Mouse (Mus musculus): ENCODE data around the gene Nos1ap. TPM values are rescaled to one million over a fixed set of nuclear protein-coding genes. Genes with fewer than 3 reads are reported as not detected.

The Nos1ap gene
- polyA plus RNA-seq, 1 experiment: 18.5 TPM

DNA sequence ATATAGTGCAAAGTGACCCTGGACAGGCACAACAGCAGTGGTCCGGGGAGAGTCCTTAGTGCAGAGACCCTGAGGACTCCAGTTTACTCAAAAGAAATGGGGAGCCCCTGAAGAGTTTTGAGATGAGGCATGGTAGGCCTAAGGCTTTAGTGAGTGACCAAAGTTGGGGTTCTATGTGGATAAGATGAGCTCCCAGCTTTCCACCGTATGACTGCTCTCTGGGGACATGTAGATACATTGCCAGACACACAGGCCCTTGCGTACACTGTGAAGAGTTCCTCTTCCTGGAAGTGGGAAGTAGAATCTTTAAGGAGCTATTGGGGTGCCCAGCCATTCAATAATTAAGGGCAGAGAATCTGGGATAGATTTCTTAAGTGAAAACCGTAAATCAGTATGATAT lies 90.2 kb downstream of the Nos1ap start:
- no peak for DNase-seq (ENCODE audit: low read depth)
- TF ChIP-seq CTCF (IDR thresholded peaks at IDR 0.05; ENCODE audit: borderline replicate concordance, extremely low read depth, insufficient read depth, insufficient read length) (no peak), POLR2A (IDR thresholded peaks at IDR 0.05; ENCODE audit: borderline replicate concordance, extremely low read depth, insufficient read depth, insufficient read length, poor library complexity, severe bottlenecking) (no peak)

DNA sequence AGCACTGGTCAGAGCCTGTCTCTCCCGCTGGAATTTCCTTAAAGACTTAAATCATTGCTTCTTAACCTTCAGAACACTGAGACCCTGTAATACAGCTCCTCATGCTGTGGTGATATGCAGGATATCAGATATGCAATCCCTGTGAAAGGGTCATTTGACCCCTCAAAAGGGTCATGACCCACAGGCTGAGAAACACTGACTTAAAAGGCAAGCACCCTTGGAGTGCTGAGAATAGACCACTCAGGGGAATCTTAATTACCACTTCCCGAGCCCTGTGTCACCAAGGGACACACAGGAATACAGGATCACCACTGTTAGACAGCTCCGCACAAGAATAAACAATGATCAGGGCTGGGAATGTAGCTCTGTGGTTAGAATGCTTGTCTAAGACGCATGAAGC lies 91.0 kb downstream of the Nos1ap start:
- no peak for DNase-seq (ENCODE audit: low read depth)
- TF ChIP-seq POLR2A (IDR thresholded peaks at IDR 0.05; ENCODE audit: borderline replicate concordance, extremely low read depth, insufficient read depth, insufficient read length, poor library complexity, severe bottlenecking) (no peak), CTCF (IDR thresholded peaks at IDR 0.05; ENCODE audit: borderline replicate concordance, extremely low read depth, insufficient read depth, insufficient read length) (no peak)

DNA sequence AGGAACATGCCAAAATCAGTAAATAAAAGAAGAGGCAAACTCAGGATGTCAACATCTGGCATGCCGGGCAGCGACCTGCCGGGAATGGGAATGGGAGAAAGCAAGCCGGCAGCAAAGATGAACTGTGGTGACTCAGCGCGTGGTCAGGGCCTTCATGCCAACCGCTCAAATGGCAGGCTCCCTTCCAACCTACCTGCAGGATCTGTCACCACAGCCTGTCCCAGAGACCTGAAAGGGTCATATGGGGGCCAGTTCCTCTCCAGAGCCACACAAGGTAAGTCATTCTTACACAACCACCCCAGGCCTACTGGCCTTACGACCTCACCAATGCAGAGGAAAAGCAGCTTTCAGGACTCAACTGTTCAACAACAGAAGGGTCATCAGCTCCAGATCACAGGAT lies 93.4 kb downstream of the Nos1ap start:
- DNase-seq (ENCODE audit: low read depth): no peak

DNA sequence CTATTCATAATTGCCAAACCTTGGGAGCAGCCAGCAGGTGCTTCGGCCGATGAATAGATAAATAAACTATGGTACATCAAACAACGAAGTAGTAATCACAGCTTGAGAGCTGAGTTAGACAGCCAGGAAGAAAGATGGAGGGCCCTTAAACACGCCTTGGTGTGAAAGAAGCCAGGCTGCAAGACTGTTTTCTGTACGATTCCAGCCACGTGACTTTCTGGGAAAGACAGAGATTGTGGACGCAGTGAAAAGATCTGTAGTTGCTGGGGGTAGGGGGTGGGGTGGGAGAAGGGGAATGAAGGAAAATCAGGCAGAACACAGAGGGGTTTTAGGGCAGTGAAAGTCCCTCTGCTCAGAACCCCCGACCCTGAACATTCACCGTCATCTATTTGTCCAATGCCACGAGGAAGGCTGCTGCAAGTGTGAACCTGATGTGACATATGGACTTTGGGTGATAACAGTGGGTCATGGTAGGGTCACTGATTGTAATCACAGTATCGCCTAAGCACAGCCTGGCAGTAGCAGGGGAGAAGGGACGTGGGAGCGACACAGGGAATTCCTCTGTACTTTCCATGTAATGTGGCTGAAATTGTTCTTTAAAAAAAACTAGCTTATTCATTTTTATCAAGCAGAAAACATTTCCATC lies 94.0 kb downstream of the Nos1ap start:
- no peak for TF ChIP-seq POLR2A (IDR thresholded peaks at IDR 0.05; ENCODE audit: borderline replicate concordance, extremely low read depth, insufficient read depth, insufficient read length, poor library complexity, severe bottlenecking)
- no peak for TF ChIP-seq CTCF (IDR thresholded peaks at IDR 0.05; ENCODE audit: borderline replicate concordance, extremely low read depth, insufficient read depth, insufficient read length)
- DNase-seq (ENCODE audit: low read depth): no peak

More for the DNA sequence above, 93.4 kb downstream of the Nos1ap start:
- TF ChIP-seq POLR2A (IDR thresholded peaks at IDR 0.05; ENCODE audit: borderline replicate concordance, extremely low read depth, insufficient read depth, insufficient read length, poor library complexity, severe bottlenecking): no peak
- TF ChIP-seq CTCF (IDR thresholded peaks at IDR 0.05; ENCODE audit: borderline replicate concordance, extremely low read depth, insufficient read depth, insufficient read length): no peak

DNA sequence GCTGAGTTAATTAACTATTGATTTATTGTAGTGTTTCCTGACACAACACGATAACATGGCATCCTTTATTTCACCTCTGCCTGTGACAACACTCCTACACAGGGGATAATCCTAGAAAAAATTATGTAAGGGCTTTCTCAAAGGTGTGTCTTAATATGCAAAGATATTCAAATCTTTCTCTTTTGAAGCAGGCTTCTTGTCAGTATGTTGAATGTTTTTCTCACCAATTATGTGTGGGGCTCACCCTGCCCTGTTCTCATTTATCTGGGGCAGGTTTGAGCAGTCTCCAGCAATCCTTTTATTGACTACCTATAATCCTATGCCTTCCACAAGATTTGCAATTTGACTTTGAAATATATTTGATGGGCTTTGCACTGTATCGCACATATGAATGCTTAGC lies 97.1 kb downstream of the Nos1ap start:
- TF ChIP-seq CTCF (IDR thresholded peaks at IDR 0.05; ENCODE audit: borderline replicate concordance, extremely low read depth, insufficient read depth, insufficient read length) (no peak), POLR2A (IDR thresholded peaks at IDR 0.05; ENCODE audit: borderline replicate concordance, extremely low read depth, insufficient read depth, insufficient read length, poor library complexity, severe bottlenecking) (no peak)

DNA sequence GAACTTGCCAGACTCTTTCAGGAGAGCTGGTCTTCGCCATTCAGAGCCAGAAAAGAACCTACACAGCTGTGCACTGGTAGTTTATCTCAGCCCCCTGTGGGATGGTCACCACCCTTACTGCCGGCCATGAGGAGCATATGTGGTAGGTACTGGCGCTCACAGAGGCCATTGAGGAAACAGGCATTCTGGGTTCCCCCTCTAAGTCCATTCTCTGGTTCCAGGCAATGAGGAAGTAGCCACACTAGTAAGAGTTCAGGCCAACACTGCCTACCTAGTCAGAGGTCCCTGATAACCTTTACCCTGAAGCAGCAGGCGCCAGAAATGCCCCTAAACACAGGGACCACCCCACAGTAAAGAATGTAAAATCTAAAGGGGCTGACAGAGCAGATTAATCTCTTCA lies 97.6 kb downstream of the Nos1ap start:
- TF ChIP-seq CTCF (IDR thresholded peaks at IDR 0.05; ENCODE audit: borderline replicate concordance, extremely low read depth, insufficient read depth, insufficient read length): no peak
- TF ChIP-seq POLR2A (IDR thresholded peaks at IDR 0.05; ENCODE audit: borderline replicate concordance, extremely low read depth, insufficient read depth, insufficient read length, poor library complexity, severe bottlenecking): no peak
- no peak for DNase-seq (ENCODE audit: low read depth)

More for the DNA sequence above, 97.1 kb downstream of the Nos1ap start:
- no peak for DNase-seq (ENCODE audit: low read depth)

DNA sequence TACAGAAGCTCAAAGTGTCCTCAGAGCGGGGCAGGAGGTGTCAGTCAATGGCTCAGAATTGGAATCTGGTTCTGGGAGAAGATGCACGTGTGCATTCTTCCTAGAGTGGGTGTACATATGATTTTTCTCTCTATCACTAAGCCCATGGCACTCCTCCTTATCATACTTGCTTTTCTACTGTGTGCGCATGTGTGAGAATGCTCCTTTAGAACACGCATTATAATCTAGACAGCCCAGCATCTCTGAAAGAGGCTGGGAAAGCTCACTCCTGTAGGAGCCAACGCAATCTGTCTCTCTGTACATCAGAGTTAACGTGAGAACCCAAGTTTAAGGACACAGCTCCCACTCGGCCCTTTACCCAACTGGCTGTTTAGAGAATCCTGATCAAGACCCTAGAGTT lies 99.7 kb downstream of the Nos1ap start:
- no peak for DNase-seq (ENCODE audit: low read depth)
- TF ChIP-seq POLR2A (IDR thresholded peaks at IDR 0.05; ENCODE audit: borderline replicate concordance, extremely low read depth, insufficient read depth, insufficient read length, poor library complexity, severe bottlenecking) (no peak), CTCF (IDR thresholded peaks at IDR 0.05; ENCODE audit: borderline replicate concordance, extremely low read depth, insufficient read depth, insufficient read length) (no peak)

DNA sequence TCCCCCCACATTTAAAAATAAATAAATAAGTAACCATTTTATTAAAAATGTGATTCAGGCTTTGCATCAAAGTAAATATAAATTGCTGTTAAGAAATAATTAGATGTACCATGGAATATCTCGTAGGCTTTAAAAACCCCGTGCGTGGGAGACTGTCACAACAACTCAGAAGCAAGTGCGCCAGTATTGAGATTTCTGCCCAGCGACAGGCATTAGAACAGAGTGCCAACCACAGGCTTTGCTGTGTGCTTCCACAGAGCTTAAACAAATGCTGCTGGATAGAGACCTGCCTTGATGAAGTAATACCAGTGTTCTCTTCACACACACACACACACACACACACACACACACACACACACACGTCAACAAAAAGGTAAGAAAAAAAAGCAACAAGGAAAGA lies 100.2 kb downstream of the Nos1ap start:
- TF ChIP-seq CTCF (IDR thresholded peaks at IDR 0.05; ENCODE audit: borderline replicate concordance, extremely low read depth, insufficient read depth, insufficient read length): no peak
- TF ChIP-seq POLR2A (IDR thresholded peaks at IDR 0.05; ENCODE audit: borderline replicate concordance, extremely low read depth, insufficient read depth, insufficient read length, poor library complexity, severe bottlenecking): no peak
- DNase-seq (ENCODE audit: low read depth): peak; percentile 59

DNA sequence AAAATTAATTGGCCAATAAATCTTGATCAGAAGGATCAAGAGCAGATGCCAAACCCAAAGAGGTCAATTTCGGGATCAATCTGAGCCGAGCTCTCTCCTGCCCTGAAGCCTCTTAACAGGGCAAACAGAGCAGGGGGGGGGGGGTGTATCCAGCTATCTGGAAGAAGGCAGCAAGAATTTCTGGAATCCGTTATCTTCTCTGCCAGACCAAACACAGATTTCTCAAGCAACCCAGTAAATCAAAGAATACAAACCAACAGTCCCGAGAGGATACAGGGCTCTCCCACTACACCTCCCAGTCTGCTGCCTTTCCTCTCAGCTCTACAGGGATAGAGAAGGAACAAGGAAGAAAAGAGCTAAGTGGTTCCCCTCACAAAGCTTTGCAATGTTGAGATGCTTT lies 104.5 kb downstream of the Nos1ap start:
- no peak for TF ChIP-seq CTCF (IDR thresholded peaks at IDR 0.05; ENCODE audit: borderline replicate concordance, extremely low read depth, insufficient read depth, insufficient read length)
- TF ChIP-seq POLR2A (IDR thresholded peaks at IDR 0.05; ENCODE audit: borderline replicate concordance, extremely low read depth, insufficient read depth, insufficient read length, poor library complexity, severe bottlenecking): no peak
- DNase-seq (ENCODE audit: low read depth): no peak

DNA sequence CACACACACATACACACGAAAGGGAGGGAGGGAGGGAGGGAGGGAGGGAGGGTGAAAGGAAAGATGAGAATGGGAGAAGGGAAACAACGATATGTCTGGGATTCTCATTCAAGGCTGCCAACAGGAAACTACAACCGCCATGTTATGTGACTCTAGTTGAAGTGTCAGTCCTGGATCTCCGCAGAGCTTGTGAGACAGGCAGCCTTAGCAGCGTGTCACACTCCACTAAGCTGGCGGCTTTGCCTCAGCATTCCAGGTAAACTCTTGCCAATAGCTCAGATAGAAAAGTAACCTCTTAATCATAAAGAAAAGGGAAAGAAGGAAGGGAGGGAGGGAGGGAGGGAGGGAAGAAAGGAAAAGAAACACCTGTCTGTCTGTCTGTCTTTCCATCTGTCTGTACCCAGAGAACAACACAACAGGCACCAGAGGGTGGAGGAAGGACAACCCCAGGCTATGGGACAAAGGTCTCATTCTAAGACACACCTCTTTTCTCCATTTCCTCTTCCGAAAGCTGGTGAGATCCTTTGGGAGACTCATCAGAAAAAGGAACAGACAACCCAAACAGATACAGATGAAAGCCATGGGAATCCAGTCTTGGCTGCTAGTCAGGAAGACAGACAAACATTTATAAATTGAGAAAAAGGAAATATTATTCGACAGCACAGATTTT lies 107.3 kb downstream of the Nos1ap start:
- no peak for TF ChIP-seq POLR2A (IDR thresholded peaks at IDR 0.05; ENCODE audit: borderline replicate concordance, extremely low read depth, insufficient read depth, insufficient read length, poor library complexity, severe bottlenecking)
- no peak for TF ChIP-seq CTCF (IDR thresholded peaks at IDR 0.05; ENCODE audit: borderline replicate concordance, extremely low read depth, insufficient read depth, insufficient read length)
- DNase-seq (ENCODE audit: low read depth): peak; percentile 53

DNA sequence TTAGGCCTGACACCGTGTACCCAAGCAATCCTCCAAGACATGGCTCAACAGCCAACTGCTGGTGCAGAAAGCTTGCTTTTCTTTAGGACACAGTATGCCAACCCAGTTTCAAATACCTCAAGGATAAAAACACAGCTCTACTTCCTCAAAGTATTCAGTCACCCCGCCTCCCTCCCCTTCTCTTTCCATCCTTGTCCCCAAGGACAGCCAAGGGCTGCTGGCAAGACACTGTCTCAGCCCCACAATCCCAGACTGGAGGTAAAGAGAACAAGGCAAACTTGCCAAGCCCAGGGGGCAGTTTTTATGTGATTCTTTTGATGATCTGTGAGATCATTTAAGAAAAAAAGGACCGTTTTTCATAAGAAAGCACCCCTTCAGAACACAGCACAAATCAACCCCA lies 108.6 kb downstream of the Nos1ap start:
- TF ChIP-seq POLR2A (IDR thresholded peaks at IDR 0.05; ENCODE audit: borderline replicate concordance, extremely low read depth, insufficient read depth, insufficient read length, poor library complexity, severe bottlenecking) (no peak), CTCF (IDR thresholded peaks at IDR 0.05; ENCODE audit: borderline replicate concordance, extremely low read depth, insufficient read depth, insufficient read length) (no peak)
- DNase-seq (ENCODE audit: low read depth): peak; percentile 62

DNA sequence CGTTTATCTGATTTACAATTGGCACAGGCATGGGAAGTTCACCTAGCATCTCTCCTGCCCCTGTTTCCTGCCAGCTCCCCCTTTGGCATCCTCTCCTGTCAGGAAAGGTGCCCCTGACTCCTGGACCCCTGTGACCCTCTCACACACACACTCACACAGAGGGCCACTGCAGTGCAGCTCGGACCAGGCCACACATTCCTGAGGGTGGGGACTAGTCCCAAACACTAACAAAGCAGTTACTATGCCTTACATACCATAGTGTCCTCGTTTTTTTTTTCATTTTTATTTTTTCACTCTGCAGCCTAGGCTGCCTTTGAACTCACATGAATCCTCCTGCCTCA lies 110.2 kb downstream of the Nos1ap start:
- TF ChIP-seq CTCF (IDR thresholded peaks at IDR 0.05; ENCODE audit: borderline replicate concordance, extremely low read depth, insufficient read depth, insufficient read length) (no peak), POLR2A (IDR thresholded peaks at IDR 0.05; ENCODE audit: borderline replicate concordance, extremely low read depth, insufficient read depth, insufficient read length, poor library complexity, severe bottlenecking) (no peak)
- DNase-seq (ENCODE audit: low read depth): no peak
